Mouse (Mus musculus) cerebellum, adult (tissue): ENCODE measurements around the gene Ifi47.

Source experiments
- ATAC-seq: cut with Nextera tagmentation; 2 replicates; pipeline ENCODE4 v1.9.2; 2017; ENCODE audit warnings: mild to moderate bottlenecking, moderate library complexity, mixed read lengths; ENCODE audit not compliant: insufficient number of reproducible peaks, low FRiP score, low TSS enrichment

The Ifi47 gene

GRCm38 (mm10) chr11:49088990-49089652 lies 12.7 kb downstream of the Ifi47 start:
- ATAC-seq: no peak

- no peak for ATAC-seq
Observed at GRCm38 (mm10) chr11:49089735-49090507, 13.5 kb downstream of the Ifi47 start.

GRCm38 (mm10) chr11:49090551-49090950 lies 14.2 kb downstream of the Ifi47 start:
- ATAC-seq: no peak

- no peak for ATAC-seq
Observed at GRCm38 (mm10) chr11:49091171-49091570, 14.8 kb downstream of the Ifi47 start.

GRCm38 (mm10) chr11:49092053-49092586 lies 15.7 kb downstream of the Ifi47 start:
- no peak for ATAC-seq

GRCm38 (mm10) chr11:49092786-49093185 lies 16.4 kb downstream of the Ifi47 start:
- ATAC-seq: no peak

GRCm38 (mm10) chr11:49093861-49094660 lies 17.7 kb downstream of the Ifi47 start:
- no peak for ATAC-seq

GRCm38 (mm10) chr11:49095367-49095766 lies 19.0 kb downstream of the Ifi47 start:
- ATAC-seq: no peak

- ATAC-seq: no peak
Observed at GRCm38 (mm10) chr11:49100409-49100808, 24.0 kb downstream of the Ifi47 start.

GRCm38 (mm10) chr11:49101500-49101899 lies 25.1 kb downstream of the Ifi47 start:
- no peak for ATAC-seq

- peak; percentile 64; the same call in 1 of the 2 replicates for ATAC-seq
Observed at GRCm38 (mm10) chr11:49103047-49103693, 26.8 kb downstream of the Ifi47 start.

- no peak for ATAC-seq
Observed at GRCm38 (mm10) chr11:49105752-49106151, 29.4 kb downstream of the Ifi47 start.

GRCm38 (mm10) chr11:49107650-49108537 lies 31.5 kb downstream of the Ifi47 start:
- ATAC-seq: no peak

- ATAC-seq: no peak
Observed at GRCm38 (mm10) chr11:49108833-49109232, 32.4 kb downstream of the Ifi47 start.

- no peak for ATAC-seq
Observed at GRCm38 (mm10) chr11:49111000-49111399, 34.6 kb downstream of the Ifi47 start.

GRCm38 (mm10) chr11:49112624-49113219 lies 36.3 kb downstream of the Ifi47 start:
- no peak for ATAC-seq

GRCm38 (mm10) chr11:49114158-49114557 lies 37.8 kb downstream of the Ifi47 start:
- no peak for ATAC-seq

- no peak for ATAC-seq
Observed at GRCm38 (mm10) chr11:49114774-49115173, 38.4 kb downstream of the Ifi47 start, which contains the start of gene Olfr1396. TSS of gene Olfr1396 (minus strand) at chr11:49114874.

- no peak for ATAC-seq
Observed at GRCm38 (mm10) chr11:49119635-49120034, 43.2 kb downstream of the Ifi47 start.
